Mouse (Mus musculus) CH12.LX (cell line): Measurements from ENCODE around the gene Emp1. TPM values are rescaled to one million over a fixed set of nuclear protein-coding genes. Genes with fewer than 3 reads are reported as not detected.

Experiments used
- DNase-seq: peaks from one replicate; pipeline ENCODE4 v3.0.0-alpha.2; 2013; ENCODE audit errors: extremely low read depth
- H3K27ac ChIP-seq: 2 replicates; pipeline ENCODE4 v1.5.1; 2012; ENCODE audit warnings: low read depth, mild to moderate bottlenecking, control low read depth, moderate library complexity; ENCODE audit not compliant: insufficient read depth
- H3K27me3 ChIP-seq: replicated peaks from 2 replicates; pipeline ENCODE3; 2012; ENCODE audit warnings: inconsistent platforms
- H3K36me3 ChIP-seq, 2 experiments: replicated peaks in 1 of 2; 2 replicates each; pipeline versions ENCODE3 to v1.6.1; 2012; ENCODE audit warnings: inconsistent platforms in 1 of 2, low read length in 1 of 2, mild to moderate bottlenecking in 1 of 2, mixed read lengths in 1 of 2, moderate library complexity in 1 of 2; ENCODE audit not compliant: control insufficient read depth in 1 of 2, insufficient read depth in 1 of 2
- H3K4me1 ChIP-seq, 2 experiments: 2 replicates each; pipeline ENCODE4 v1.6.1; 2012; ENCODE audit warnings: inconsistent platforms in 1 of 2, moderate library complexity in 1 of 2; ENCODE audit not compliant: insufficient read depth in 2 of 2, control insufficient read depth in 1 of 2
- H3K4me2 ChIP-seq: 2 replicates; pipeline ENCODE4 v1.6.1; 2012; ENCODE audit warnings: low read depth, mild to moderate bottlenecking, control low read depth; ENCODE audit not compliant: poor library complexity, insufficient read depth, severe bottlenecking
- H3K4me3 ChIP-seq, 3 experiments: fragments of 150-350 bp in 1 of 3; sonication (generic) in 1 of 3; replicated peaks in 1 of 3; 2 replicates each; pipeline versions ENCODE3 to v1.5.1; 2011 to 2012; ENCODE audit warnings: low read depth in 2 of 3, low read length in 2 of 3, mild to moderate bottlenecking in 2 of 3, moderate library complexity in 2 of 3, control low read depth in 1 of 3, improper control_type of control experiment in 1 of 3, inconsistent platforms in 1 of 3, mixed read lengths in 1 of 3; ENCODE audit not compliant: poor library complexity in 1 of 3
- H3K79me2 ChIP-seq: replicated peaks from 2 replicates; pipeline ENCODE4 v1.6.1; 2012; ENCODE audit warnings: mild to moderate bottlenecking, moderate library complexity; ENCODE audit not compliant: control insufficient read depth, poor library complexity, insufficient read depth, severe bottlenecking; ENCODE audit errors: extremely low read depth
- H3K9ac ChIP-seq: 2 replicates; pipeline ENCODE4 v1.6.1; 2012; ENCODE audit warnings: low read depth, mild to moderate bottlenecking, control low read depth, moderate library complexity; ENCODE audit not compliant: insufficient read depth
- H3K9me3 ChIP-seq: replicated peaks from 2 replicates; pipeline ENCODE3; 2012; ENCODE audit warnings: low read length, inconsistent platforms, mixed read lengths
- BHLHE40 ChIP-seq: IDR thresholded peaks from 2 replicates; pipeline ENCODE4 v1.6.1; 2011; ENCODE audit warnings: mild to moderate bottlenecking, low read depth, low read length, improper control_type of control experiment
- CHD2 ChIP-seq: IDR thresholded peaks from 2 replicates; pipeline ENCODE4 v1.6.1; 2011; ENCODE audit warnings: low read length, improper control_type of control experiment
- CTCF ChIP-seq, 2 experiments: IDR thresholded peaks in 1 of 2; conservative IDR thresholded peaks in 1 of 2; 2 replicates each; pipeline ENCODE4 v1.5.1; 2011 to 2012; ENCODE audit warnings: low read depth in 2 of 2, low read length in 2 of 2, improper control_type of control experiment in 1 of 2, inconsistent platforms in 1 of 2, mild to moderate bottlenecking in 1 of 2, moderate library complexity in 1 of 2
- E2F4 ChIP-seq: IDR thresholded peaks from 2 replicates; pipeline ENCODE4 v1.6.1; 2011; ENCODE audit warnings: low read depth, low read length, improper control_type of control experiment; ENCODE audit not compliant: insufficient replicate concordance
- ELF1 ChIP-seq: IDR thresholded peaks from 2 replicates; pipeline ENCODE4 v1.6.1; 2014; ENCODE audit warnings: low read depth, mild to moderate bottlenecking, inconsistent platforms, low read length, improper control_type of control experiment
- EP300 ChIP-seq: IDR thresholded peaks from 2 replicates; pipeline ENCODE4 v1.6.1; 2011; ENCODE audit warnings: low read length, improper control_type of control experiment
- HCFC1 ChIP-seq: IDR thresholded peaks from 2 replicates; pipeline ENCODE4 v1.6.1; 2012; ENCODE audit warnings: low read depth, mild to moderate bottlenecking, inconsistent platforms, low read length, improper control_type of control experiment
- IRF4 ChIP-seq: IDR thresholded peaks from 2 replicates; pipeline ENCODE4 v1.6.1; 2014; ENCODE audit warnings: low read depth, mild to moderate bottlenecking, inconsistent platforms, low read length, improper control_type of control experiment
- JUN ChIP-seq: IDR thresholded peaks from 2 replicates; pipeline ENCODE4 v1.6.1; 2011; ENCODE audit warnings: low read depth, mild to moderate bottlenecking, low read length, improper control_type of control experiment, moderate library complexity; ENCODE audit not compliant: insufficient read depth
- JUND ChIP-seq: conservative IDR thresholded peaks from 2 replicates; pipeline ENCODE4 v1.6.1; 2011; ENCODE audit warnings: low read depth, low read length, improper control_type of control experiment
- KAT2A ChIP-seq: IDR thresholded peaks from 2 replicates; pipeline ENCODE4 v1.6.1; 2012; ENCODE audit warnings: low read length, improper control_type of control experiment, inconsistent platforms; ENCODE audit not compliant: insufficient replicate concordance
- MAFK ChIP-seq: IDR thresholded peaks from 2 replicates; pipeline ENCODE4 v1.6.1; 2011; ENCODE audit warnings: low read length, improper control_type of control experiment; ENCODE audit not compliant: insufficient replicate concordance
- MYC ChIP-seq: IDR thresholded peaks from 2 replicates; pipeline ENCODE4 v1.6.1; 2011; ENCODE audit warnings: low read depth, mild to moderate bottlenecking, improper control_type of control experiment, low read length
- NELFE ChIP-seq: IDR thresholded peaks from 2 replicates; pipeline ENCODE4 v1.6.1; 2011; ENCODE audit warnings: low read depth, low read length, improper control_type of control experiment
- NRF1 ChIP-seq: IDR thresholded peaks from 2 replicates; pipeline ENCODE4 v1.6.1; 2014; ENCODE audit warnings: low read depth, mild to moderate bottlenecking, inconsistent platforms, low read length, improper control_type of control experiment, moderate library complexity
- POLR2AphosphoS2 ChIP-seq: IDR thresholded peaks from 2 replicates; pipeline ENCODE4 v1.6.1; 2011; ENCODE audit warnings: low read depth, low read length, improper control_type of control experiment
- RCOR1 ChIP-seq: conservative IDR thresholded peaks from 2 replicates; pipeline ENCODE4 v1.6.1; 2012; ENCODE audit warnings: low read depth, mild to moderate bottlenecking, inconsistent platforms, low read length, improper control_type of control experiment
- SIN3A ChIP-seq: IDR thresholded peaks from 2 replicates; pipeline ENCODE4 v1.6.1; 2012; ENCODE audit warnings: low read length, improper control_type of control experiment, inconsistent platforms
- SMC3 ChIP-seq: IDR thresholded peaks from 2 replicates; pipeline ENCODE4 v1.6.1; 2011; ENCODE audit warnings: low read depth, low read length, improper control_type of control experiment
- USF1 ChIP-seq: IDR thresholded peaks from 2 replicates; pipeline ENCODE4 v1.6.1; 2014; ENCODE audit warnings: low read depth, mild to moderate bottlenecking, inconsistent platforms, low read length, improper control_type of control experiment
- USF2 ChIP-seq: conservative IDR thresholded peaks from 2 replicates; pipeline ENCODE4 v1.6.1; 2011; ENCODE audit warnings: low read depth, low read length, improper control_type of control experiment
- ZKSCAN1 ChIP-seq: IDR thresholded peaks from 2 replicates; pipeline ENCODE4 v1.6.1; 2012; ENCODE audit warnings: low read depth, inconsistent platforms, low read length, improper control_type of control experiment, borderline replicate concordance
- ZNF384 ChIP-seq: IDR thresholded peaks from 2 replicates; pipeline ENCODE4 v1.6.1; 2012; ENCODE audit warnings: low read depth, low read length, improper control_type of control experiment, inconsistent platforms
- dilution Hi-C: fragments of 300-500 bp; cut with MboI; formaldehyde crosslinking; loops from 2 replicates; pipeline ENCODE4 v1.14.3; 2020; ENCODE audit warnings: low sequenced_read_pairs; ENCODE audit not compliant: extremely low pct_unique_long_range_greater_than_20kb, extremely low pct_ligation_motif_present
- in situ Hi-C: fragments of 300-500 bp; cut with MboI; formaldehyde crosslinking; loops from 3 replicates; pipeline ENCODE4 v1.14.3; 2019; ENCODE audit warnings: low sequenced_read_pairs, low pct_ligation_motif_present, low pct_unique_long_range_greater_than_20kb, mixed read lengths
- polyA plus RNA-seq: library from polyadenylated mRNA; unstranded; fragments of >175 nt; gene quantifications from 2 replicates; pipeline ENCODE4 v1.2.1, GENCODE M21; 2012; ENCODE audit warnings: low read depth; ENCODE audit not compliant: insufficient read length
- total RNA-seq, 2 experiments: library from RNA; depleted of rRNA; stranded (reverse); fragments of 300-350 nt in 1 of 2; fragments of >200 nt in 1 of 2; gene quantifications; 2 replicates each; pipeline ENCODE4 v1.2.3; 2012 to 2014

Gene Emp1
- total and polyA plus RNA-seq, 3 experiments, result 1.9 to 11.3 (median 7.0) TPM

GRCm38 (mm10) chr6:135375818-135376217 is 13.5 kb downstream of the Emp1 start:
- in situ Hi-C loops, result loop anchor here (5.0 to 10.0 kb wide), 3 partner anchors 129 to 281 kb away; no protein-coding TSS in a partner anchor
- no peak for TF ChIP-seq CHD2
- no peak for TF ChIP-seq NELFE
- no peak for TF ChIP-seq E2F4
- TF ChIP-seq SIN3A, result no peak
- no peak for TF ChIP-seq ZNF384
- TF ChIP-seq USF1, result no peak
- TF ChIP-seq ZKSCAN1, result no peak
- no peak for TF ChIP-seq CTCF (conservative IDR thresholded peaks at IDR 0.05 in 1 of 2, IDR thresholded peaks at IDR 0.05 in 1 of 2; ENCODE audit: low read depth in 2 of 2, low read length in 2 of 2)
- no peak for TF ChIP-seq MAFK
- TF ChIP-seq EP300, result no peak
- TF ChIP-seq JUND, result no peak
- no peak for TF ChIP-seq MYC
- no peak for TF ChIP-seq ELF1
- TF ChIP-seq HCFC1, result no peak
- no peak for TF ChIP-seq SMC3
- TF ChIP-seq BHLHE40, result no peak
- TF ChIP-seq KAT2A, result no peak
- no peak for TF ChIP-seq POLR2AphosphoS2
- TF ChIP-seq JUN, result no peak
- no peak for TF ChIP-seq RCOR1
- peaks cover 0 to 8% of the 10 kb centered on the region in 2 experiments for H3K36me3 ChIP-seq
- H3K9ac ChIP-seq, result no peak overlapping the region
- no peak for DNase-seq
- H3K27me3 ChIP-seq, result no peaks in the 10 kb centered on the region
- no peaks in the 10 kb centered on the region for H3K9me3 ChIP-seq
- no peak overlapping the region for H3K4me2 ChIP-seq
- dilution Hi-C loops, result no loop called here
- peaks cover 0 to 7% of the 10 kb centered on the region in 2 experiments; a peak in 2 of 4 replicates for H3K4me1 ChIP-seq
- no peaks in the 10 kb centered on the region for H3K79me2 ChIP-seq
- no peak overlapping the region for H3K27ac ChIP-seq
- H3K4me3 ChIP-seq, result no peak overlapping the region

GRCm38 (mm10) chr6:135376248-135376647 is 13.9 kb downstream of the Emp1 start:
- peaks cover 0 to 8% of the 10 kb centered on the region in 2 experiments for H3K36me3 ChIP-seq
- H3K9me3 ChIP-seq, result no peaks in the 10 kb centered on the region

More at GRCm38 (mm10) chr6:135376248-135376647, 13.9 kb downstream of the Emp1 start:
- in situ Hi-C loops (loop anchor here (5.0 to 10.0 kb wide), 3 partner anchors 129 to 281 kb away; no protein-coding TSS in a partner anchor), dilution Hi-C loops (no loop called here)
- H3K4me1 ChIP-seq, result peaks cover 0 to 7% of the 10 kb centered on the region in 2 experiments; a peak in 2 of 4 replicates
- H3K27ac ChIP-seq, result no peak overlapping the region
- no peak for DNase-seq
- no peak overlapping the region for H3K4me2 ChIP-seq
- H3K4me3 ChIP-seq, result no peak overlapping the region
- no peaks in the 10 kb centered on the region for H3K79me2 ChIP-seq
- TF ChIP-seq USF2, result no peak
- no peak for TF ChIP-seq CTCF (conservative IDR thresholded peaks at IDR 0.05 in 1 of 2, IDR thresholded peaks at IDR 0.05 in 1 of 2; ENCODE audit: low read depth in 2 of 2, low read length in 2 of 2)
- no peak for TF ChIP-seq NRF1
- no peak for TF ChIP-seq BHLHE40
- TF ChIP-seq IRF4, result no peak
- no peaks in the 10 kb centered on the region for H3K27me3 ChIP-seq
- H3K9ac ChIP-seq, result no peak overlapping the region
